Mouse (Mus musculus): ENCODE data around the gene Celf2.
A peak's percentile ranks its signal among the peaks of the same experiment; 100 is the strongest.

Gene Celf2

DNA sequence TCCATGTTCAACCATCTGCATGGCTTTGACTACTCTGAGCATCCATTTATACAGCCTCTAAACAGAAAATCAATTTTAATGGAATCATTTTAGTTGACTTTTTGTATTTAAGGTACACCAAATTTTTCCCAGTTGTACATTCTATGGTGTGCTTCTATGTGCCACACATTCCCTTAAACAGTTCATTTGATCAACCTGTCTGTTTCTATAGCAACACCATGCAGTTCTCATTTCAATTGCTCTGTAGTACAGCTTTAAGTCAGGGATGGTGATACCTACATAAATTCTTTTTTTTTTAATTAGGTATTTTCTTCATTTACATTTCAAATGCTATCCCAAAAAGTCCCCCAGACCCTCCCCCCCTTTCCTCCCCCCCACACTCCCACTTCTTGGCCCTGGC lies 831.9 kb downstream of the Celf2 start:
- DNase-seq (ENCODE audit: low read depth), result no peak

GRCm38 (mm10) chr2:6674401-6674800 lies 835.0 kb downstream of the Celf2 start:
- peak; percentile 48 for DNase-seq (ENCODE audit: low read depth)

DNA sequence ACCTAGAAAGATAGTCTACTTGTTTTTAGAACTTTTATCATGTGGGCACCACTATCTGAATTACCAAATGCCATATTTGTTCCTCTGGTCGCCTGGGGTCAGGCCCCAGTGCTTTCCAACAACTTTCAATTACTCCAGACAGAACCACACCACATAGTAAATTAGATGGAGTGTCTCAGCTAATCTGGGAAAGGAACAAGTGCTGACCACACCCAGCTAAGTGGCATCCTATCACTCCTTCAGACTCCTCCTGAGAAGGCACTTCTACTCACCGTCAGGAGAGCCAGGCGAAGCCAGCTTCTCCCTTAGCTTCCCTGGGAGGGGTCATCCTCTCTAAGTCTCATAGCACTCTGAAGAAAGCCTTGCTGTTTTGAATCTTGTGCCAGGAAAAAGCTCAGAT lies 835.9 kb downstream of the Celf2 start:
- DNase-seq (ENCODE audit: low read depth), result no peak

- DNase-seq (ENCODE audit: low read depth), result no peak
These were observed 841.8 kb downstream of the Celf2 start for GRCm38 (mm10) chr2:6667611-6668010.

DNA sequence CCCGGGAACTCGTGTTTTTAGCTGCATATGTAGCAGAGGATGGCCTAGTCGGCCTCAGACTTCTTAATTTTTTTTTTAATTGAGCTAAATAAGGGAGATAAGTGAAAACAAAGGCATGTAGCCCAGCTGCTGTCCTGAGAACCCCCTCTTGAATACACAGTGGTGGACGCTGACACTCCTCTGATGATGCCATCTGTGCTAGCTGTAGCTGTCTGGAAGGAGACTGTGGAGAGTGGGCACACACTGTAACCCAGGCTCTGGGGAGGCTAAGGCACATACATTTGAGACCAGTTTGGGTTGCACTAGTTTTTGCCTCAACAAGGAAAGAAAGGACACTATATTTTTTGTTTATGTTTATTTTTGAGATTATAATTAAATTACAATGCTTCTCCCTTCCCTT lies 849.5 kb downstream of the Celf2 start:
- DNase-seq (ENCODE audit: low read depth), result no peak

DNA sequence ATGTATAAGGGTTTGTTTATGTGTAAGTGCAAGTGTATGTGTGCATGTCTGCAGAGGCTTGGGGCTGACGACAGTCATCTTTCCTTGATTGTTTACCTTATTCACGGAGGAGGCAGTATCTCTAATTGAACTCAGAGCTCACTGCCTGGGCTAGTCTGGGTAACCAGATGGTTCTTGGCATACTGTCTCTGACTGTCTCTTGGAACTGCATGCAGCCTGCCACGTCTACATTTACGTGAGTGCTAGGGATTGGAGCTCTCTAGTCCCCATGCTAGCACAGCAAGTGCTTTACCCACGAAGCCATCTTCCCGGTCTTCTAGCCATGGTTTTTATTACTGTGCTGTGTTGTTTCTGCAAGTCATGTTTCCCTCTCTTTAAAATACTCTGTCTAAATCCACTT lies 855.6 kb downstream of the Celf2 start:
- no peak for DNase-seq (ENCODE audit: low read depth)

- no peak for DNase-seq (ENCODE audit: low read depth)
These were observed 857.7 kb downstream of the Celf2 start for GRCm38 (mm10) chr2:6651697-6652096.

DNA sequence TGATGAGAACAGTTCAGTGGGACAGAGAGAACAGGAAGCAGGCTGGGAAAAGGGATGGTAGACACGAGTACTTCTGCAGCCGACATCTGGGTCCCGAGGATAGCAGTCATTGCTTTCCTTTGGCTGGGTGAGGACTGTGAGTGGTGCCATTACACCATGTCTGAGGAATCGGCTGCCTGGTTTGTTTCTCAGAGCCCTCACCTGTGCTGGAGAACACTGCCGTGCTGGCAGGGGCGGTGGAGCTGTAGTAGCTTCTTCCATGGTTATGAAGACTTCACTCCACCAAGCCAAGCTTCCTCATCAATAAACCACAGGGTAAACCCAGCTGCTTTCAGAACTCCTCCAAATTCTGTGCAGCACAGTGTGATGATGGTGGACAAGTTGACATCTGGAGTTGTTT lies 860.5 kb downstream of the Celf2 start:
- no peak for DNase-seq (ENCODE audit: low read depth)

DNA sequence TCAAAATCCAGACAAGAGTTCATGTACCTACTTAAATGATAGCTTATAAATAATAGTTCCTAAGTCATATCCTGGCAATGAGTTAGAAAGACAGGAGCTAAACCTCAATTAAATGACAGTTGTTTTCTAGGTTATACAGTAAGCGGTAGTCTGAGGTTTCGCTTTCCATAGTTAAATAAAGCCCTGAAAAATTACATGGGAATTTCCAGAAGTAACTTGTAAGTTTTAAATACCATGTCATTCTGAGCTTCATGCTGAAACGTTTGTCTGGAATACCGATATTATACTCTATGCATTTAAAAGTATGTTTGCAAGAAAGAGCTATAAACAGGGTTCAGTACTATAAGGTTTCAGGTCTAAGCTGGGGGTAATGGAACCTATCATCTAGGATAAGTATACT lies 862.3 kb downstream of the Celf2 start:
- DNase-seq (ENCODE audit: low read depth), result no peak

DNA sequence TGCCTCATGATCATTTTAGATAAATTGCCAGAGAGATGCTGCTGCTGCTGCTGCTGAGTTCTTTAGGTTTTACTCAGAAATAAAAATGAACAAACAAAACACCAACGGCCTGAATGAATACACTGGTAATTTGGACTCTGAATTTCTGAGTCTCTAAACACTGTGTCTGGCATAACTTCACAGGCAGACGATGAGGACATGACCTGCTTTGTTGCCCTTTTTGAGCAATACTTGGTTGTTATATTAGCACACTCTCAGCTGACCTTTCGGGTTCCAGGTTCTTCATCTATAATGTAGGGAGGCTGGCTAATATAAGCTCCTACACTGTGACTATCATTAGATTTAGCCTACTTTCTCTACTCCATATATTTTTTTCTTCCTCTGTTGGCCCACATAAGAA lies 863.0 kb downstream of the Celf2 start:
- no peak for DNase-seq (ENCODE audit: low read depth)

DNA sequence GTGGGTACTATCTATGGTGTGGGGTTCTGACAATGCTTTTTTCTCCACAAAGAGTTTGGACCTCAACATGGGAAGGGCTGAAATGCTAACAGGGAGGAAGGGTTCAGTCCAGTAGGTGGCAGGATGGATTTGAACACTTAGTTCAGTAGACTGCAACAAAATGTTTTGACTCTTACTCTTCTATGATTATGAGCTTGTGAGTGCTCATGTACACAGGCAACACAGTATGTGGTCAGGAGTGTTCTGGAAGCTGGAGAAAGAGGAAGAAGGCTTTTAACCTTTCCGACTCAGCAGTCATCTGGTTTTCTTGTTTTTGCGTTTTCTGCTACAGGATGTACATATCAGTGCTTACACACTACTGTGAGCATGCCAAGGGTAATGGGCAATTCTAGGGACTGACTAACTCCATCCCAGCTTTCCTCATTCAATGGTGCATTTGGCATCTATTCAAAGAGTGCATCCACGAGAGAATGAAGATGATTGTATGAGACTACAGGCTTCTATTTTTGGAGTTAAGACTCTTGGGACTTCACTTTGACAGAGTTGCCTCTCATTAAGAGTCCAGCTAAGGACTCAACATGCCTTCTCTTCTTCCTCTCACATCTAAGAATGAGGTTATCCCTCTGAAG lies 867.0 kb downstream of the Celf2 start:
- DNase-seq (ENCODE audit: low read depth), result peak; percentile 70

DNA sequence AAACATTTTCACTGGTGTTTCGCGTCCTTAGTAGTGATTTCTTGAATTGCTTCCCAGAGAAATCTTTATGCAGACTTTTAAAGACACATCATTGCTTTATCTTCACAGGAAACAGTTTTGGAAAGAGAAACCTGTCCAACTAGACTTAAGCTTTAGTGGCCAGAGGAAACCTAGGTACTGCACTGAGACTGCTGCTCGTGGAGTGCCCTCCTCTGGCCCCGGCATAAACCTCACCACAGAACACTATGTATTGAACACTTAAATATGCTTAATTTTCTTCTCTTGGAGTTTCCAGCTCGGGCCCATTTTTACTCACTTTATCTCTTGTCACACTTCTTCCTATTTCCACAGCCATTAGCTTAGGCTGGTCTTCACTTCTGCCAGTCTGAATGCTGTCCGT lies 870.0 kb downstream of the Celf2 start:
- no peak for DNase-seq (ENCODE audit: low read depth)

DNA sequence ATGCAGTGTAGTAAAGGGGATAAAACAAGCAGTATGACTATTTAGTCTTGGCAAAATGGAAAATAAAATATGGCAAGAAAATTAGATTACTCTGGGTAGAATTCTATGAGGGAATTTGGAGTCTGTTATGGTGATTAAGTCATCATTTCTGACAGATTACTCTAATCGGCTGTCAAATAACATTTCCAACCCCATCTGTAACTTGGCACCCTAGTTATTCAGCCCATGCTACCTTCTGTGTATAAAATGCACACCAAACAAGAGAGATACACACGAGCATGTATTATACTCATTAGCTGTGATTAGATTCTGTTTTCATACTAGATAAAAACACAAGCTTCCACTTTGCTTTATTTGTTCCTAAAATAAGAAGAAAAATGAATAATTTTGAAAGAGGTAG lies 872.2 kb downstream of the Celf2 start:
- DNase-seq (ENCODE audit: low read depth), result no peak

DNA sequence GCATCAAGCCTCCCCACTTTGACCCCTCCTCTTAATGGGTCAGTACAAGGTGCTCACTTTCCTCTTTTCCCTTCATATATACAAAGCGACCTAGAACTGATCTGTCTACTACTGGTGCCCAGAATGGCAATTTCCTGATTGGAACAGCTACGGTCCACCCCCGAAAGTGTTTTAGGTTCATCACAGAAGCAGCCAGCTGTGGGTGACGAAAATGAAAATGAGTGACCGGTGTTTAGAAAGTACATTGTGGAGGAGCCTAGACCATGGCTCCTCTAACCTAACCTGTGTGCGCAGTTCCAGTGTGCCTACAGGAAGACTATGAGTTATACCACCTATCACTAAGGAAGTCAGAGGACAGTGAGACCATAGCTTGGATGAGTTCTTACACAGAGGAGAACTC lies 874.5 kb downstream of the Celf2 start:
- no peak for DNase-seq (ENCODE audit: low read depth)

- DNase-seq (ENCODE audit: low read depth), result no peak
These were observed 876.2 kb downstream of the Celf2 start for GRCm38 (mm10) chr2:6633115-6633514.

DNA sequence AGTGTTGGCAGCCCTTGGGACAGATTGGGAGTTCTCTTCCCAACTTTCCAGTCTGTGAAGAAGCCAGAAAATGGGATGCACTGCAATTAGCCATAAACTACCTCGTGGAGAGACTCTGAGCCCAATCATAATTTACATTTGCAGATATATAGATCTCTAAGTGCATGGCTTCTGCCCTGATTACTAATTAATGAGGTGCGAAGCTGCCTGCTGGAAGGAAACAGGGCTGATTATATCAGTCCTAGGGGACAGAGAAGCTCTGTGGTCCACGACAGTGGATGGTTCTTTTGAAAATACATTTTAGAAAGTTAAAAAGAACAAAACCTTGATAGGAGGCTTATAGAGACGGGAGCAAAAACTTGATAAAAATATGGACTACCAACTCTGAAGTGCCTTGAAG lies 885.6 kb downstream of the Celf2 start:
- DNase-seq (ENCODE audit: low read depth), result no peak

DNA sequence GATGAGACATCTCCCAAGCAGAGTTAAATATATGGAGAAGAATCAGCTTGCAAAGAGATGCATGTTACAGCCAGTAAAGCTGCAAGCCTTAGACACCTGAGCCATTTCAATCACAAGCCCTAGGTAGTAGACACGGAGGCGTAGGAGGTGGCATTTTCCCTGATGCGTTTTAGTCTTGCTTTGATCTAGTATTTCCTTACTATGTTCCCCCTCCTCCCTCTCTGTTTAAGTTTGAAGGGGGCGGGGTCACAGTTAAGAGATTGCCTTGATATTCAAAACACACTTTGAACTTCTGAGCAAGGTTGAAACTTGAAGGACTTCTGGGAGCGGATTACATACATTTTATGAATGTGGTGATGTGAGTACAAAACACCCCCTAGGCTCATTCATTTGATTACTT lies 887.3 kb downstream of the Celf2 start:
- no peak for DNase-seq (ENCODE audit: low read depth)

GRCm38 (mm10) chr2:6618856-6619255 lies 890.5 kb downstream of the Celf2 start:
- no peak for DNase-seq (ENCODE audit: low read depth)

DNA sequence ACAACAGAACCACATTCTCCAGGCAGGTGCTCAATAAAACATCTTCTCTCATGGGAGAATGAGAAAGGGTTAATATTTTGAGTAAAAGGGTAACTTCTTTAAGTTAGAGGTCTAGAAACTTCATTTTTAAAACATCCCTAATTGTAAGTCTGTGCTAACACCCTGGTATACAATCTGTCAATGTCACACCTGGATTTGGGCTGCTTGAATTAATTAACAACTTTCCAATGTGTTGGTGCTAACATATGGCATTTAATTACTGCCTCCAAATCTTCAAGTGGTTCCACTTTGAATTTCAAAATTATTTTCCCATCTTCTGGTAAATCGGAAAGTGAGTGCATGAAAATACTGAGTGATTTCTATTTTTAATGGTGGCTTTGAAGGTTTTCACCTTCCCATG lies 890.9 kb downstream of the Celf2 start:
- DNase-seq (ENCODE audit: low read depth), result no peak

GRCm38 (mm10) chr2:6604347-6604746 lies 905.0 kb downstream of the Celf2 start:
- DNase-seq (ENCODE audit: low read depth), result no peak

- peak; percentile 25 for DNase-seq (ENCODE audit: low read depth)
These were observed 905.5 kb downstream of the Celf2 start for GRCm38 (mm10) chr2:6603880-6604279.

- no peak for DNase-seq (ENCODE audit: low read depth)
These were observed 907.2 kb downstream of the Celf2 start for GRCm38 (mm10) chr2:6602163-6602562.

DNA sequence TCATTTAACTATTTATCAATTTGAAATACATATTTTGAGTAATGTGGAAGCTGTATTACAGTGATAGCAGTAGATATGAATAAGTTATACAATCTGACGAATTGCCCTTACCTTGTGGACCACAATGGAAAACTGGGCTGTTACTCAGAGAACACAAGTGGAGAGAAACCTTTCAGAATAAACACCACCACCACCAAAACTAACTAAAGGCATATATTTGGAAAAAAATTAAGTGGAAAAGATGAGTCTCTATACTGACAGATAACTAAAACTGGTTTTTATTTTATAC lies 910.5 kb downstream of the Celf2 start:
- DNase-seq (ENCODE audit: low read depth), result no peak

- DNase-seq (ENCODE audit: low read depth), result no peak
These were observed 911.1 kb downstream of the Celf2 start for GRCm38 (mm10) chr2:6598124-6598878.

All from 416B (cell line).